Mouse (Mus musculus): ENCODE data around the gene Tnks1bp1. TPM values are rescaled to one million over a fixed set of nuclear protein-coding genes. Genes with fewer than 3 reads are reported as not detected.

Gene Tnks1bp1
- total RNA-seq, 2 experiments from 2014 or later, result 109 to 131 TPM

Other genes starting within 250 kb of the Tnks1bp1 start
- gene Ube2l6, start 249.2 kb upstream of the Tnks1bp1 start, total RNA-seq (2021), result 1 to 10 TPM; 5.2 to 5.5 TPM
- not detected for gene Smtnl1, start 225.4 kb upstream of the Tnks1bp1 start, total RNA-seq (2021)
- gene Timm10, start 221.0 kb upstream of the Tnks1bp1 start, total RNA-seq (2021), result 10 to 100 TPM; 53.8 to 55.9 TPM
- under 1 TPM; 0.25 to 0.32 TPM for gene Slc43a1, start 209.2 kb upstream of the Tnks1bp1 start, total RNA-seq (2021)
- 10 to 100 TPM; 90.0 to 92.0 TPM for gene Rtn4rl2, start 161.3 kb upstream of the Tnks1bp1 start, total RNA-seq (2021)
- gene Slc43a3, start 111.4 kb upstream of the Tnks1bp1 start, total RNA-seq (2021), result under 1 TPM; 0.29 to 0.32 TPM
- not detected for gene Prg2, start 67.6 kb upstream of the Tnks1bp1 start, total RNA-seq (2021)
- gene Prg3, start 59.8 kb upstream of the Tnks1bp1 start, total RNA-seq (2021), result not detected
- 100 to 1,000 TPM in 1 of 2 experiments, 10 to 100 TPM in 1; 94.2 to 109 TPM for gene Ssrp1, start 10.8 kb upstream of the Tnks1bp1 start, total RNA-seq (2021)
- gene P2rx3, start 10.6 kb upstream of the Tnks1bp1 start, total RNA-seq (2021), result 1 to 10 TPM; 1.6 to 2.3 TPM
- gene Aplnr, start 88.2 kb downstream of the Tnks1bp1 start, total RNA-seq (2021), result 1 to 10 TPM in 1 of 2 experiments, under 1 TPM in 1; 1.00 to 1.1 TPM
- 10 to 100 TPM; 33.8 to 37.0 TPM for gene Lrrc55, start 149.2 kb downstream of the Tnks1bp1 start, total RNA-seq (2021)

All from left cerebral cortex, postnatal 36 days (tissue).